ENCODE assay signal across 10 mouse cellular contexts in genomic region chr9:102649917-102650527, GRCm38 (mm10). TPM values are rescaled to one million over a fixed set of nuclear protein-coding genes. Genes with fewer than 3 reads are reported as not detected.
DNase-seq lines count a peak whose midpoint lies in the region; ATAC-seq and TF ChIP-seq lines count a peak whose summit lies in the region.
"Had no signal": no experiment of that assay in that cellular context is flagged by ENCODE, and none has a peak within 500 bp of the region (broad histone marks: within the 10 kb centered on the region; RNA-seq: fewer than 3 reads in every experiment).

No protein-coding gene starts in this region.

- H3K9ac ChIP-seq in limb, embryonic 11.5 days (ENCODE audit: low read length) = no peak overlapping the region
- H3K9ac ChIP-seq in embryonic facial prominence, embryonic 11.5 days (replicated peaks; ENCODE audit: low read length) = no peak overlapping the region
- no peak overlapping the region for H3K9ac ChIP-seq in intestine, embryonic 15.5 days
- H3K9ac ChIP-seq: liver, embryonic 14.5 days had no signal

- peak; percentile 73; the same call in 1 of the 2 replicates for ATAC-seq in limb, embryonic 11.5 days (ENCODE audit: insufficient number of reproducible peaks, low FRiP score, low TSS enrichment, low read depth)
- ATAC-seq in embryonic facial prominence, embryonic 11.5 days (replicated peaks; ENCODE audit: insufficient number of reproducible peaks, low FRiP score, low TSS enrichment, low read depth) = peak; percentile 24; the same call in 1 of the 2 replicates
- peak; percentile 91 for ATAC-seq in intestine, embryonic 15.5 days
- ATAC-seq in erythroblast, adult 5-6 weeks (replicated peaks; ENCODE audit: low FRiP score, poor library complexity, severe bottlenecking) = no peak

- no peak for TF ChIP-seq POLR2A in small intestine, adult 2 months (IDR thresholded peaks at IDR 0.05; ENCODE audit: low read depth, low read length)

- no peak overlapping the region for H3K27ac ChIP-seq in limb, embryonic 11.5 days (replicated peaks; ENCODE audit: low read depth, low read length)
- no peak overlapping the region for H3K27ac ChIP-seq in limb, embryonic 10.5 days
- H3K27ac ChIP-seq in embryonic facial prominence, embryonic 11.5 days (replicated peaks; ENCODE audit: low read depth, low read length) = no peak overlapping the region
- peak overlapping the region; percentile 70 for H3K27ac ChIP-seq in intestine, embryonic 15.5 days
- H3K27ac ChIP-seq in small intestine, adult 2 months (ENCODE audit: insufficient read depth, low read depth, low read length) = peak overlapping the region; percentile 35; the same call in 1 of the 2 replicates
- H3K27ac ChIP-seq: liver, embryonic 14.5 days had no signal

- TF ChIP-seq CTCF in small intestine, adult 2 months (IDR thresholded peaks at IDR 0.05; ENCODE audit: extremely low read depth, insufficient read length, insufficient replicate concordance, low read depth, low read length) = no peak

- H3K4me2 ChIP-seq in limb, embryonic 11.5 days (ENCODE audit: low read depth, severe bottlenecking) = no peak overlapping the region; the same call in 1 of the 2 replicates
- H3K4me2 ChIP-seq in embryonic facial prominence, embryonic 11.5 days (ENCODE audit: low read depth, low read length) = no peak overlapping the region
- H3K4me2 ChIP-seq in intestine, embryonic 15.5 days (replicated peaks) = peak overlapping the region; percentile 34

- H3K4me3 ChIP-seq in limb, embryonic 11.5 days (ENCODE audit: low read depth, low read length) = no peak overlapping the region
- H3K4me3 ChIP-seq in limb, embryonic 10.5 days = no peak overlapping the region
- H3K4me3 ChIP-seq in embryonic facial prominence, embryonic 11.5 days (ENCODE audit: low read depth, low read length) = no peak overlapping the region
- H3K4me3 ChIP-seq in intestine, embryonic 15.5 days (replicated peaks) = no peak overlapping the region
- H3K4me3 ChIP-seq in small intestine, adult 2 months (ENCODE audit: low read depth, low read length) = no peak overlapping the region
- H3K4me3 ChIP-seq: erythroblast, embryonic 14.5 days had no signal

- peak; percentile 53 for DNase-seq in limb, embryonic 11.5 days (ENCODE audit: low spot score)
- no peak for DNase-seq in limb, embryonic 10.5 days (ENCODE audit: low spot score)
- peak; percentile 78 for DNase-seq in embryonic facial prominence, embryonic 11.5 days (ENCODE audit: low spot score)
- no peak for DNase-seq in cerebellum, adult 8-10 months
- DNase-seq in left cerebral cortex, adult 11 months (ENCODE audit: low spot score) = no peak

- H3K36me3 ChIP-seq in limb, embryonic 11.5 days (ENCODE audit: control insufficient read depth, insufficient read depth, low read length) = no peaks in the 10 kb centered on the region
- H3K36me3 ChIP-seq in limb, embryonic 10.5 days = no peaks in the 10 kb centered on the region
- H3K36me3 ChIP-seq in embryonic facial prominence, embryonic 11.5 days (replicated peaks; ENCODE audit: control insufficient read depth, insufficient read depth, low read depth, low read length) = no peaks in the 10 kb centered on the region
- no peaks in the 10 kb centered on the region for H3K36me3 ChIP-seq in intestine, embryonic 15.5 days
- H3K36me3 ChIP-seq in small intestine, adult 2 months (ENCODE audit: control insufficient read depth, insufficient read depth, low read length) = no peaks in the 10 kb centered on the region

- H3K9me3 ChIP-seq in limb, embryonic 11.5 days (ENCODE audit: control insufficient read depth, low read length) = no peaks in the 10 kb centered on the region
- H3K9me3 ChIP-seq in limb, embryonic 10.5 days (replicated peaks) = no peaks in the 10 kb centered on the region
- no peaks in the 10 kb centered on the region for H3K9me3 ChIP-seq in embryonic facial prominence, embryonic 11.5 days (replicated peaks; ENCODE audit: control insufficient read depth, low read length)
- H3K9me3 ChIP-seq in intestine, embryonic 15.5 days = no peaks in the 10 kb centered on the region

- H3K4me1 ChIP-seq in limb, embryonic 11.5 days (ENCODE audit: control insufficient read depth, insufficient read depth, low read length) = peaks cover 11% of the 10 kb centered on the region; the same call in 1 of the 2 replicates
- peaks cover 32% of the 10 kb centered on the region for H3K4me1 ChIP-seq in limb, embryonic 10.5 days
- no peaks in the 10 kb centered on the region; the same call in 1 of the 2 replicates for H3K4me1 ChIP-seq in embryonic facial prominence, embryonic 11.5 days (ENCODE audit: control insufficient read depth, insufficient read depth, low read length)
- H3K4me1 ChIP-seq in intestine, embryonic 15.5 days (replicated peaks) = peaks cover 21% of the 10 kb centered on the region
- H3K4me1 ChIP-seq in small intestine, adult 2 months (ENCODE audit: control insufficient read depth, insufficient read depth, insufficient read length, low read length) = peaks cover 16% of the 10 kb centered on the region; the same call in 1 of the 2 replicates

- 50% methylated on average over 17 of the region's 17 CpGs for WGBS in limb, embryonic 11.5 days
- WGBS in limb, embryonic 10.5 days = 49% methylated on average over 17 of the region's 17 CpGs
- 46% methylated on average over 17 of the region's 17 CpGs for WGBS in embryonic facial prominence, embryonic 11.5 days
- WGBS in intestine, embryonic 15.5 days = 22% methylated on average over 17 of the region's 17 CpGs
- WGBS in small intestine, adult 2 months = 19% methylated on average over 17 of the region's 17 CpGs

- no peaks in the 10 kb centered on the region for H3K27me3 ChIP-seq in limb, embryonic 11.5 days (ENCODE audit: control insufficient read depth, insufficient read depth, low read length)
- peaks cover 17% of the 10 kb centered on the region; the same call in 1 of the 2 replicates for H3K27me3 ChIP-seq in limb, embryonic 10.5 days (ENCODE audit: low read depth, poor library complexity, severe bottlenecking)
- H3K27me3 ChIP-seq in embryonic facial prominence, embryonic 11.5 days (ENCODE audit: control insufficient read depth, insufficient read depth, low read length) = no peaks in the 10 kb centered on the region
- no peaks in the 10 kb centered on the region for H3K27me3 ChIP-seq in intestine, embryonic 15.5 days (replicated peaks)
- no peaks in the 10 kb centered on the region for H3K27me3 ChIP-seq in small intestine, adult 2 months (ENCODE audit: control insufficient read depth, insufficient read depth, low read length)

RNA-seq across cellular contexts. Expression of gene Cep63, which starts 23.7 kb away (rescaled TPM):
- polyA plus RNA-seq in limb, embryonic 11.5 days (2014; fragmentation: Nextera tagmentation; extraction: Ambion mirVana) = 45.8 and 47.7 TPM in 2 replicates
- 46.5 and 57.1 TPM in 2 replicates for polyA plus RNA-seq in limb, embryonic 10.5 days (2016; fragmentation: Nextera tagmentation; extraction: Ambion mirVana)
- 53.2 and 53.7 TPM in 2 replicates for polyA plus RNA-seq in embryonic facial prominence, embryonic 11.5 days (2014; fragmentation: Nextera tagmentation; extraction: Ambion mirVana)
- polyA plus RNA-seq in intestine, embryonic 15.5 days (2015; fragmentation: Nextera tagmentation; extraction: Ambion mirVana) = 42.0 and 47.7 TPM in 2 replicates
- 1.1 and 1.3 TPM in 2 replicates for polyA plus RNA-seq in small intestine, adult 2 months (2012; rRNA removed)
- total RNA-seq in erythroblast, adult 5-6 weeks (2015; ENCODE audit: low replicate concordance) = 4.6 and 10.4 TPM in 2 replicates
- total RNA-seq in erythroblast, adult 5-6 weeks (2017; ENCODE audit: low replicate concordance) = 9.9 and 13.9 TPM in 2 replicates

RNA-seq across cellular contexts. Expression of gene Anapc13, which starts 23.9 kb away (rescaled TPM):
- 179 and 180 TPM in 2 replicates for polyA plus RNA-seq in limb, embryonic 11.5 days (2014; fragmentation: Nextera tagmentation; extraction: Ambion mirVana)
- polyA plus RNA-seq in limb, embryonic 10.5 days (2016; fragmentation: Nextera tagmentation; extraction: Ambion mirVana) = 154 and 168 TPM in 2 replicates
- polyA plus RNA-seq in embryonic facial prominence, embryonic 11.5 days (2014; fragmentation: Nextera tagmentation; extraction: Ambion mirVana) = 148 and 161 TPM in 2 replicates
- polyA plus RNA-seq in intestine, embryonic 15.5 days (2015; fragmentation: Nextera tagmentation; extraction: Ambion mirVana) = 194 and 206 TPM in 2 replicates
- 22.1 and 45.1 TPM in 2 replicates for polyA plus RNA-seq in small intestine, adult 2 months (2012; rRNA removed)
- total RNA-seq in erythroblast, adult 5-6 weeks (2015; ENCODE audit: low replicate concordance) = 5.6 and 42.0 TPM in 2 replicates
- total RNA-seq in erythroblast, adult 5-6 weeks (2017; ENCODE audit: low replicate concordance) = 32.8 and 42.3 TPM in 2 replicates

Comparison
In these comparisons a context has a peak if more than half of its experiments do, and no peak if none do; other contexts are left out.
1. DNase-seq: peak in limb, embryonic 11.5 days (single experiment) and embryonic facial prominence, embryonic 11.5 days (single experiment); none in limb, embryonic 10.5 days (single experiment), cerebellum, adult 8-10 months (single experiment) and left cerebral cortex, adult 11 months (single experiment).
2. H3K27ac ChIP-seq: peak in intestine, embryonic 15.5 days (single experiment) and small intestine, adult 2 months (single experiment); none in limb, embryonic 11.5 days (single experiment), limb, embryonic 10.5 days (single experiment) and embryonic facial prominence, embryonic 11.5 days (single experiment).
3. RNA of gene Cep63, which starts 23.7 kb away (polyA plus RNA-seq): 46.5 to 57.1 TPM in limb, embryonic 10.5 days, 53.2 to 53.7 TPM in embryonic facial prominence, embryonic 11.5 days, 42.0 to 47.7 TPM in intestine, embryonic 15.5 days and 45.8 to 47.7 TPM in limb, embryonic 11.5 days; 1.1 to 1.3 TPM in small intestine, adult 2 months; every median in the first group is over 10 times any median in the second.